Mouse (Mus musculus) limb, embryonic 15.5 days (tissue): ENCODE measurements around the gene Calm1. TPM values are rescaled to one million over a fixed set of nuclear protein-coding genes. Genes with fewer than 3 reads are reported as not detected.

Source experiments
- ATAC-seq: fragments of 200-750 bp; cut with Nextera tagmentation; 2 replicates; pipeline ENCODE4 v1.8.0; 2017; ENCODE audit warnings: low read depth, moderate TSS enrichment; ENCODE audit not compliant: insufficient number of reproducible peaks, low FRiP score, low TSS enrichment
- H3K27ac ChIP-seq: fragments of 300-500 bp; sonication (generic); 2 replicates; pipeline ENCODE4 v1.5.1; 2015; ENCODE audit warnings: moderate library complexity, mild to moderate bottlenecking, inconsistent platforms
- H3K27me3 ChIP-seq: fragments of 300-500 bp; sonication (generic); 2 replicates; pipeline ENCODE4 v1.6.1; 2015; ENCODE audit warnings: inconsistent platforms
- H3K36me3 ChIP-seq: fragments of 300-500 bp; sonication (generic); 2 replicates; pipeline ENCODE4 v1.6.1; 2015; ENCODE audit warnings: inconsistent platforms
- H3K4me1 ChIP-seq: fragments of 300-500 bp; sonication (generic); 2 replicates; pipeline ENCODE4 v1.6.1; 2015; ENCODE audit warnings: inconsistent platforms
- H3K4me2 ChIP-seq: fragments of 300-500 bp; sonication (generic); 2 replicates; pipeline ENCODE4 v1.6.1; 2015; ENCODE audit warnings: mild to moderate bottlenecking, inconsistent platforms
- H3K4me3 ChIP-seq: fragments of 300-500 bp; sonication (generic); 2 replicates; pipeline ENCODE4 v1.5.1; 2015; ENCODE audit warnings: mild to moderate bottlenecking, inconsistent platforms
- H3K9ac ChIP-seq: fragments of 300-500 bp; sonication (generic); 2 replicates; pipeline ENCODE4 v1.6.1; 2015; ENCODE audit warnings: inconsistent platforms
- H3K9me3 ChIP-seq: fragments of 300-500 bp; sonication (generic); 2 replicates; pipeline ENCODE4 v1.6.1; 2016; ENCODE audit warnings: inconsistent platforms
- WGBS: fragments of 180-500 bp; shearing (Covaris S2); methylation state at CpG from one replicate; pipeline ENCODE4 v1.1.7; 2015; 5-methylcytosine and 5-hydroxymethylcytosine counted together
- polyA plus RNA-seq: library from polyadenylated mRNA; unstranded; fragments of >200 nt; fragmentation: Nextera tagmentation; extraction: Ambion mirVana; gene quantifications from 2 replicates; pipeline ENCODE4 v1.2.1, GENCODE M21; 2015

Gene Calm1
- polyA plus RNA-seq, 1 experiment from 2014 or later: 1,465 TPM

GRCm38 (mm10) chr12:100234919-100235318 is 35.7 kb downstream of the Calm1 start:
- ATAC-seq: no peak
- Histone ChIP-seq H3K27ac (no peak overlapping the region), H3K27me3 (no peaks in the 10 kb centered on the region), H3K9ac (no peak overlapping the region), H3K36me3 (no peaks in the 10 kb centered on the region), H3K4me3 (no peak overlapping the region), H3K4me2 (no peak overlapping the region), H3K4me1 (peaks cover 4% of the 10 kb centered on the region), H3K9me3 (no peaks in the 10 kb centered on the region)
- 75% methylated on average over 7 of the region's 7 CpGs for WGBS

- 42% methylated on average over 5 of the region's 5 CpGs for WGBS
- H3K4me1 ChIP-seq: peaks cover 9% of the 10 kb centered on the region
- no peak overlapping the region for H3K4me2 ChIP-seq
- H3K9ac ChIP-seq: no peak overlapping the region
- H3K36me3 ChIP-seq: no peaks in the 10 kb centered on the region
- H3K4me3 ChIP-seq: no peak overlapping the region
- H3K9me3 ChIP-seq: no peaks in the 10 kb centered on the region
- no peaks in the 10 kb centered on the region for H3K27me3 ChIP-seq
- no peak for ATAC-seq
- H3K27ac ChIP-seq: no peak overlapping the region
These were observed 36.2 kb downstream of the Calm1 start for GRCm38 (mm10) chr12:100235423-100235822.

DNA sequence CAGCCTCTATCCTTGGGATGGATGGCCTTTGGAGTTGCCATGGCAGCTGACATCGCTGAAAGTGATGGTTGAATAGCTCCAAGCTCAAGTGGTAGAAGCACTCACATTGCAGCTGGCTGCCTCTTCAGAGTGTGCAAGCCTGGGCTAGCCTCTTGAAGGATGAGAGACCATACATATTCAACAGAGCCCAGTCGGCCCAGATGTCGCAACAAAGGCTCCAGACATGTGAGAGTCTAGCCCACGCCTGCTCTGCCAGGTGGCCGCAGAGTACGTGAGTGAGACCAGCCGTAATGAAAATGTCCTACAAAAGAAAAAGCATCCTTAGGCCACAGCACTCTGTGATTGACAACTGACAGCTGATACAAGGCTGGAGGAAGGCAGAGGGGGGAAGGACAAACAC is 40.2 kb downstream of the Calm1 start:
- WGBS: 61% methylated on average over 7 of the region's 7 CpGs
- no peaks in the 10 kb centered on the region for H3K9me3 ChIP-seq
- ATAC-seq: no peak

GRCm38 (mm10) chr12:100239807-100240206 is 40.6 kb downstream of the Calm1 start:
- Histone ChIP-seq H3K4me1 (peaks cover 13% of the 10 kb centered on the region), H3K9me3 (no peaks in the 10 kb centered on the region), H3K27ac (peak overlapping the region; percentile 35; the same call in 1 of the 2 replicates), H3K4me2 (no peak overlapping the region), H3K27me3 (no peaks in the 10 kb centered on the region), H3K36me3 (no peaks in the 10 kb centered on the region), H3K9ac (no peak overlapping the region), H3K4me3 (no peak overlapping the region)
- ATAC-seq: no peak
- WGBS: 43% methylated on average over 6 of the region's 6 CpGs

More for the DNA sequence above, 40.2 kb downstream of the Calm1 start:
- no peak overlapping the region for H3K4me2 ChIP-seq
- no peak overlapping the region for H3K4me3 ChIP-seq
- no peaks in the 10 kb centered on the region for H3K27me3 ChIP-seq
- H3K4me1 ChIP-seq: peaks cover 13% of the 10 kb centered on the region
- H3K36me3 ChIP-seq: no peaks in the 10 kb centered on the region
- H3K27ac ChIP-seq: no peak overlapping the region
- no peak overlapping the region for H3K9ac ChIP-seq

DNA sequence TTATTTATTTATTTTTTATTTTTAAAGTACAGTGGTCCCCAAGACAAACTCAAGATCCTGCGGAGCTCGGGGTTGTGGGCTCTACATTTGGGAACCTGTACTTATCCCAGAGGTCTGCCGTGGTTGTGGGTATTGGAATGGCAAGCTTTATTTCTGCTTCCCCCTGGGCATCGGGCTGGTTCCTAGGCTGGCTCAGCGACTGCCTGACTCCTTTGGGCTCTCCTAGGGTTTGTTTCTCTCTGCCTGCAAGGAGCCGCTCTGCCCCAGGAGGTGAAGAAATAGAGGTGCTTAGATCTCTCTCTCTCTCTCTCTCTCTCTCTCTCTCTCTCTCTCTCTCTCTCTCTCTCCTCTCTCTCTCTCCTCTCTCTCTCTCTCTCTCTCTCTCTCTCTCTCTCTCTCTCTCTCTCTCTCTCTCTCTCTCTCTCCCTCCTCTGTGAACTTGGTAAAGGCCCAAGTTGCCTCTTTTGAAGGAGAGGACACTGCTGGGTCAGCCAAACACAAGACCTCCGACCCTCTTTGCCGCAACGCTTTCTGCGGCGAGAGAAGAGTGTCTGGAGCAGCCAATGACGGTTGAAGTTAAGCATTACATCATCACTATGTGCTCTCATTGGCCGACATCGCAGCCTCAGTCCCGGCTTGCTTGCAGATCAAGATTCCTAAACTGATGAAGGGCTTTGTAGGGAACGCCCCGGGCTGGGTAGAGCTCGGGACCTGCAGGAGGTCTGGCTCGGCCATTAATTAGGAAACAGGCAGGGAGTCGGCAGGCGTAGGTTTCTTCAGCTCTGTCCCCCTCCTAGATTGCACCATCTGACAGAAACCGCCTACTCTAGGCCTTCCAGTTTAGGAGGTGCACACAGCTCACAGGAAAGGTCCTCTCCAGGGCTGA is 42.9 kb downstream of the Calm1 start:
- H3K27ac ChIP-seq: no peak overlapping the region
- peaks cover 13% of the 10 kb centered on the region for H3K4me1 ChIP-seq
- peak; percentile 84 for ATAC-seq
- peak overlapping the region; percentile 38 for H3K4me2 ChIP-seq
- H3K9ac ChIP-seq: no peak overlapping the region
- H3K4me3 ChIP-seq: peak overlapping the region; percentile 18
- 11% methylated on average over 22 of the region's 22 CpGs for WGBS
- no peaks in the 10 kb centered on the region for H3K9me3 ChIP-seq
- no peaks in the 10 kb centered on the region for H3K36me3 ChIP-seq
- H3K27me3 ChIP-seq: no peaks in the 10 kb centered on the region

DNA sequence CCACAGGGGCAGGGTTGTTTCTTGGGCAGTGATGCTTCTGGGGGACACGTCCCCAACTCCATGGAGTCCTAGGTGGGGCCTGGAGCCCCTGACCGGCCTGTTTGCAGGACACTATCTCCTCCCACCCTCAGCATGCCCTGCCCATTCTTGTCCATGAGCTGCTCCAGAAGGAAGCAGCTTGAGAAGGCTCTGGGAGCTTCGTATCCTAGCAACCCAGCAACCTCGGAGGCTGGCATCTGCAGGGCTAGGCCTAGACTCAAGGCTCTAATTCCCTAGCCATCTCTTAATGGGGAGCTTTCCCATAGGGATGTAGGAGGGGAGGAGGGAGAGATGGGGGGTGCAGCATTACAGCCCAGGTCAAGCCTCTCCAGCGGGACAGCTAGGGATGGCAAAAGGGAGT is 45.3 kb downstream of the Calm1 start:
- ATAC-seq: no peak
- no peak overlapping the region for H3K27ac ChIP-seq
- no peak overlapping the region for H3K4me3 ChIP-seq
- H3K9me3 ChIP-seq: no peaks in the 10 kb centered on the region
- WGBS: 46% methylated on average over 5 of the region's 5 CpGs
- H3K27me3 ChIP-seq: no peaks in the 10 kb centered on the region
- H3K9ac ChIP-seq: no peak overlapping the region
- H3K4me1 ChIP-seq: peaks cover 12% of the 10 kb centered on the region
- no peak overlapping the region for H3K4me2 ChIP-seq
- no peaks in the 10 kb centered on the region for H3K36me3 ChIP-seq

DNA sequence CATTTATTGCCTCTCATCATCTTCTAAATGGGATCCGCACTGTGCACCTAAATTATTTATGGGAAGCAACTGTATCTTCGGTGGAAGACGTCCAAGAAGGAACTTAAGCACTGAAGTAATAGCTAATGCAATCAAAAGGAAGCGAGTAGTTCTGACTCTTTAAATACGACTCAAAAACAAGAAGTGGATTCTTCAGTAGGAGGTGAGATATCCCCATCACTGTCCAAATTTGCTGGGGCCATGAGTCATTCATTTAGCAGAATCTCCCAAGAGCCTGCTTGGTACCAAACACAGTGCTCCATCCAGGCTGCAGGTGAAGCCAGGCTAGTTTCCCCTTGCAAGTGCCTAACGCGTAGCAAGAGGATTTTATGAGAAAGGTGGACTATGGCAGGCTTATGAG is 49.9 kb downstream of the Calm1 start:
- H3K9me3 ChIP-seq: no peaks in the 10 kb centered on the region
- H3K4me3 ChIP-seq: no peak overlapping the region
- H3K27ac ChIP-seq: no peak overlapping the region
- no peak overlapping the region for H3K9ac ChIP-seq
- no peak overlapping the region for H3K4me2 ChIP-seq
- no peaks in the 10 kb centered on the region for H3K36me3 ChIP-seq
- 86% methylated on average over 7 of the region's 7 CpGs for WGBS
- ATAC-seq: no peak
- no peaks in the 10 kb centered on the region for H3K4me1 ChIP-seq
- H3K27me3 ChIP-seq: no peaks in the 10 kb centered on the region

GRCm38 (mm10) chr12:100254471-100254870 is 55.2 kb downstream of the Calm1 start:
- H3K36me3 ChIP-seq: no peaks in the 10 kb centered on the region
- no peaks in the 10 kb centered on the region for H3K27me3 ChIP-seq
- no peak overlapping the region for H3K27ac ChIP-seq
- H3K4me1 ChIP-seq: no peaks in the 10 kb centered on the region
- ATAC-seq: no peak
- H3K4me2 ChIP-seq: no peak overlapping the region
- no peak overlapping the region for H3K9ac ChIP-seq
- H3K4me3 ChIP-seq: no peak overlapping the region
- H3K9me3 ChIP-seq: no peaks in the 10 kb centered on the region
- 80% methylated on average over 4 of the region's 4 CpGs for WGBS

DNA sequence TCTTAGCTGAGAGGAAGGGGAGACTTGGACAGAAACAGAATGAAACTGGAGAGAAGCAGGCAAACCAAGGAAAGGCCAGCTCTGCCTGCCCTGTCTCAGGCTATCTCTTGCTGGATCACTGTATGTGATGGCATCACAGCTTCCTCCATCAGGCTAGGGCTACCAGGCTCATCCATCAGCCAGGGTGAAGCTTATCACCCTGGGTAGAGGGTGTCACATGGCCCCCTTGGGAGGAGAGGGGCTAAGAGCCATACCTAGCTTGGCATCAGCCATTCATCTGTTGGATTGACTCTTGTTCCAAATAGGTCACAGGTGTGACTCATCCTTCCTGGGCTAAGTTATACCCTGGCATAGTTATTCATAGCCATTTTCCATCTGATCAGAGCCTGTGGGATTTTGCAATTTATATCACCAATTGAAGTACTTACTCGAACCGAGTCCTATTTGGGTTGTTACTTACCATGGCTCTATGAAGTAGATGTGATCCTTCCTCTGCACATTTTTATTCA is 56.3 kb downstream of the Calm1 start:
- no peaks in the 10 kb centered on the region for H3K9me3 ChIP-seq

DNA sequence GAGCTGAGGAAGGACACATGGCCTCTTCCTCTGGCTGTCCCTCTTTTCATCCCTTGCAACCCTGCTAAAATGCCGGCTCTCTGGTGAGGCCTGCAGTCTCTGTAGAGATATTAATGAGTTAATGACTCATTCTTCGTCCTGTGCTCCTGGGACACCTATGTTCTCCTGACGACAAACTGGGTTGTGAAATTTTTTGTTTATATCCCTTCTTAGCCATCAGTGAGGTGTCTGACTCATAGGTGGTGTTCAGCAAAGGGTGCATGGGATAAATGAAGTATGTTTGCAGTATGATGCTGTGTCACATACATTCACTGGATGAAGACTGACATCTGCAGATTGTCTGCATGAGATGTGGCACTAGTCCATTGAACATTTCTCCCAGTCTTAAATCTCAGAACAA is 58.5 kb downstream of the Calm1 start:
- H3K9me3 ChIP-seq: no peaks in the 10 kb centered on the region
- H3K27ac ChIP-seq: no peak overlapping the region
- H3K4me3 ChIP-seq: no peak overlapping the region
- 62% methylated on average over 3 of the region's 3 CpGs for WGBS
- H3K9ac ChIP-seq: no peak overlapping the region
- H3K4me1 ChIP-seq: no peaks in the 10 kb centered on the region; the same call in 1 of the 2 replicates
- no peaks in the 10 kb centered on the region for H3K27me3 ChIP-seq
- ATAC-seq: no peak
- no peaks in the 10 kb centered on the region for H3K36me3 ChIP-seq
- H3K4me2 ChIP-seq: no peak overlapping the region

More for the DNA sequence above, 56.3 kb downstream of the Calm1 start:
- no peak for ATAC-seq
- H3K36me3 ChIP-seq: no peaks in the 10 kb centered on the region
- WGBS: 79% methylated on average over 2 of the region's 2 CpGs
- no peak overlapping the region for H3K27ac ChIP-seq
- H3K4me1 ChIP-seq: no peaks in the 10 kb centered on the region; the same call in 1 of the 2 replicates
- H3K27me3 ChIP-seq: no peaks in the 10 kb centered on the region
- H3K9ac ChIP-seq: no peak overlapping the region
- no peak overlapping the region for H3K4me2 ChIP-seq
- no peak overlapping the region for H3K4me3 ChIP-seq
